In the genomic region with DNA sequence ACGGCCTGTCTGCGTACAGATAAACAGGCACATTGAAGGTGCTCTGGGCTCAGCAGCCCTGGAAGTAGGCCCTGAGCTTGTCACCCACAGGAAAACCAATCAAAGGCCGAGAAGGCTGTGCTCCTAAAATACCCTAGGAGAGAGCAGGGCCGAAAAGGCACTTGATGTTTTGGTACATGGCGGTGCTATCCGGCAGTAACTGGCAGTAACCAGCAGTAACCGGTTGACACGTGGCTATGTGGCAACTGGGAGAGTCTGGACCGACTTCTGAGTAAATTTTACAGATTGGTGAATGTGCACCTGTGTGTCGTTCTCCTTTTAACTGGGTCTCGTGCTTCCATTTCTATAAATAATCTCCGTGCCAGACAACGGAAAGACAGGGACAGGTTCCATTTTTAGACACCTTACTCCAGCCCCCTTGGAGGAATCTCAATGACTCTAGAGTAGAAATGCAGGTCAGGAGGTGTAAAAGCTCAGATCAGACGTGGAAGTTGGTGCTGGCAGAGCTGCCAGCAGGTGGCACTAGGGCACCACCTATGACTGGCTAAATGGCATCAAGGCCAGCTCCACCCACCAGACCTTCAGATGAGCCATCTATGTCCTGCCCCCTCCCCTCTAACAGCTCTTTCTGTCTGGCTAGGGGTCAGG, we compare ENCODE assay signal across 8 mouse cellular contexts.
DNase-seq lines count a peak whose midpoint lies in the region; ATAC-seq and TF ChIP-seq lines count a peak whose summit lies in the region.

No protein-coding gene starts in this region.

- no peaks in the 10 kb centered on the region for H3K4me1 ChIP-seq in hindbrain, embryonic 16.5 days (ENCODE audit: control insufficient read depth, insufficient read depth, low read depth, low read length)
- no peaks in the 10 kb centered on the region for H3K4me1 ChIP-seq in limb, embryonic 14.5 days (ENCODE audit: control insufficient read depth, insufficient read depth, low read length)
- no peaks in the 10 kb centered on the region for H3K4me1 ChIP-seq in neural tube, embryonic 13.5 days (replicated peaks)

- H3K9me3 ChIP-seq in hindbrain, embryonic 16.5 days (ENCODE audit: control insufficient read depth, low read length), result no peaks in the 10 kb centered on the region
- no peaks in the 10 kb centered on the region for H3K9me3 ChIP-seq in limb, embryonic 14.5 days (ENCODE audit: control insufficient read depth, low read length)
- H3K9me3 ChIP-seq in neural tube, embryonic 13.5 days, result no peaks in the 10 kb centered on the region

- H3K79me3 ChIP-seq in C2C12 (ENCODE audit: low read depth), result no peaks in the 10 kb centered on the region

- peaks cover 25% of the 10 kb centered on the region for H3K27me3 ChIP-seq in C2C12 (ENCODE audit: control insufficient read depth, insufficient read depth, insufficient read length)
- no peaks in the 10 kb centered on the region for H3K27me3 ChIP-seq in hindbrain, embryonic 16.5 days (replicated peaks; ENCODE audit: control insufficient read depth, insufficient read depth, low read length)
- H3K27me3 ChIP-seq in limb, embryonic 14.5 days (ENCODE audit: control insufficient read depth, insufficient read depth, low read length), result no peaks in the 10 kb centered on the region
- H3K27me3 ChIP-seq in neural tube, embryonic 13.5 days, result 0 out of 2 replicates have a peak, but pooled peaks cover 6% of the 10 kb centered on the region

- peak overlapping the region; percentile 6; the same call in 1 of the 2 replicates for H3K27ac ChIP-seq in gastrocnemius, adult 2 months
- H3K27ac ChIP-seq in hindbrain, embryonic 16.5 days (ENCODE audit: low read depth, low read length), result no peak overlapping the region
- H3K27ac ChIP-seq in limb, embryonic 14.5 days (replicated peaks; ENCODE audit: low read depth, low read length), result no peak overlapping the region
- H3K27ac ChIP-seq in neural tube, embryonic 13.5 days (replicated peaks), result no peak overlapping the region

- no peaks in the 10 kb centered on the region for H3K79me2 ChIP-seq in C2C12 (ENCODE audit: control insufficient read depth, insufficient read depth)

- ATAC-seq in hindbrain, embryonic 16.5 days, result peak; percentile 78
- no peak; the same call in 1 of the 2 replicates for ATAC-seq in limb, embryonic 14.5 days (ENCODE audit: low FRiP score, low read depth)
- peak; percentile 67 for ATAC-seq in neural tube, embryonic 13.5 days (ENCODE audit: low read depth)

- intact Hi-C loops in gastrocnemius, adult 2 months (cut with DNase I), result loop anchor here (1.0 kb wide), 1 partner anchor 243 kb away; no protein-coding TSS in a partner anchor

- H3ac ChIP-seq in C2C12 (ENCODE audit: control insufficient read depth, insufficient read length, low read depth), result no peak overlapping the region

- peak; percentile 72 for TF ChIP-seq CTCF in C2C12 (IDR thresholded peaks at IDR 0.05; ENCODE audit: control insufficient read depth, insufficient read depth, insufficient read length)
- peak; percentile 89 for TF ChIP-seq CTCF in gastrocnemius, adult 2 months (IDR thresholded peaks at IDR 0.05)

- H3K9ac ChIP-seq in hindbrain, embryonic 16.5 days (ENCODE audit: low read depth, low read length), result no peak overlapping the region
- no peak overlapping the region for H3K9ac ChIP-seq in limb, embryonic 14.5 days (ENCODE audit: low read depth, low read length, severe bottlenecking)
- H3K9ac ChIP-seq in neural tube, embryonic 13.5 days, result no peak overlapping the region

- no peak overlapping the region for H3K4me3 ChIP-seq in C2C12 (ENCODE audit: insufficient read depth, poor library complexity, severe bottlenecking)
- H3K4me3 ChIP-seq in gastrocnemius, adult 2 months, result no peak overlapping the region
- H3K4me3 ChIP-seq in hindbrain, embryonic 16.5 days (ENCODE audit: low read length), result no peak overlapping the region
- H3K4me3 ChIP-seq in limb, embryonic 14.5 days (replicated peaks; ENCODE audit: low read length), result no peak overlapping the region
- H3K4me3 ChIP-seq in neural tube, embryonic 13.5 days, result no peak overlapping the region

- no peaks in the 10 kb centered on the region for H3K36me3 ChIP-seq in C2C12 (ENCODE audit: control insufficient read depth, insufficient read depth)
- H3K36me3 ChIP-seq in hindbrain, embryonic 16.5 days (ENCODE audit: control insufficient read depth, insufficient read depth, low read length), result no peaks in the 10 kb centered on the region
- no peaks in the 10 kb centered on the region for H3K36me3 ChIP-seq in limb, embryonic 14.5 days (ENCODE audit: control insufficient read depth, insufficient read depth, low read length)
- no peaks in the 10 kb centered on the region for H3K36me3 ChIP-seq in neural tube, embryonic 13.5 days

- TF ChIP-seq POLR2A in limb, embryonic 14.5 days (IDR thresholded peaks at IDR 0.05; ENCODE audit: borderline replicate concordance, extremely low read depth, insufficient read depth, insufficient read length), result no peak

- DNase-seq in R1 (ENCODE audit: low read depth, low spot score), result peak; percentile 82
- peak; percentile 87 to 88 for DNase-seq in cerebellum, postnatal 14 days
- peak; percentile 77 for DNase-seq in gastrocnemius, adult 2 months
- peak; percentile 62 for DNase-seq in limb, embryonic 14.5 days (ENCODE audit: low spot score)
- DNase-seq in thymus, postnatal 36 days, result peak; percentile 66 to 69

- no peak overlapping the region for H3K4me2 ChIP-seq in hindbrain, embryonic 16.5 days (ENCODE audit: low read length)
- H3K4me2 ChIP-seq in limb, embryonic 14.5 days (replicated peaks; ENCODE audit: low read depth, low read length, severe bottlenecking), result no peak overlapping the region
- no peak overlapping the region for H3K4me2 ChIP-seq in neural tube, embryonic 13.5 days

- WGBS in hindbrain, embryonic 16.5 days, result 68% methylated on average over 14 of the region's 14 CpGs
- 55% methylated on average over 14 of the region's 14 CpGs for WGBS in limb, embryonic 14.5 days
- WGBS in neural tube, embryonic 13.5 days, result 60% methylated on average over 14 of the region's 14 CpGs

TF ChIP-seq in C2C12, 6 proteins besides CTCF, POLR2A, EP300 and RAD21:
- TF ChIP-seq CEBPB (IDR thresholded peaks at IDR 0.05; ENCODE audit: low read depth), result no peak
- no peak for TF ChIP-seq MAX (IDR thresholded peaks at IDR 0.05)
- no peak for TF ChIP-seq USF1 (IDR thresholded peaks at IDR 0.05; ENCODE audit: low read depth)
- TF ChIP-seq MYOD1 (IDR thresholded peaks at IDR 0.05; ENCODE audit: control insufficient read depth, insufficient read length, low read depth), result no peak
- TF ChIP-seq MYOG (IDR thresholded peaks at IDR 0.05; ENCODE audit: control insufficient read depth, extremely low read depth, insufficient read length), result no peak
- TF ChIP-seq FOSL1 (IDR thresholded peaks at IDR 0.05; ENCODE audit: insufficient read depth, low read length, poor library complexity, severe bottlenecking), result no peak
